Mouse (Mus musculus): ENCODE data around the gene Rgs13.

Rgs13 gene

GRCm38 (mm10) chr1:144177166-144177565, at the start of gene Rgs13:
Gene Rgs13, minus strand, starts transcription at chr1:144177372.
- no peak for DNase-seq (ENCODE audit: low spot score)

DNA sequence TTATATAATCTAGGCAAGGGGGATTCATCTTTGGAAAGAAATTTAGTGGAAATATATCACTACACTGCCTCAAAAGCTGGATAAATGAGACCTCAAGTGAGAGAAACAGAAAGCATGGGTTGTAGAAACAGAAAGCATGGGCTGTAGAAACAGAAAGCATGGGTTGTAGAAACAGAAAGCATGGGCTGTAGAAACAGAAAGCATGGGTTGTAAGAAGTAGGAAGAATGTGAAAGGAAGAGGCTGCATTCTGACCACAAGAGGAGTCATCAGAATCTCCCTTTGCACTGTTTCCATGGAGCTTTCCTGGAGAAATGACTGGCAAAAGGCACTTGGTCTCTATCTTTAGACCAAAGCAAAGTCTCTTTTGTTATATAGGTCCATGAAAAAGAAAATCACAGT, 38.1 kb upstream of the Rgs13 start:
- no peak for DNase-seq (ENCODE audit: low spot score)

DNA sequence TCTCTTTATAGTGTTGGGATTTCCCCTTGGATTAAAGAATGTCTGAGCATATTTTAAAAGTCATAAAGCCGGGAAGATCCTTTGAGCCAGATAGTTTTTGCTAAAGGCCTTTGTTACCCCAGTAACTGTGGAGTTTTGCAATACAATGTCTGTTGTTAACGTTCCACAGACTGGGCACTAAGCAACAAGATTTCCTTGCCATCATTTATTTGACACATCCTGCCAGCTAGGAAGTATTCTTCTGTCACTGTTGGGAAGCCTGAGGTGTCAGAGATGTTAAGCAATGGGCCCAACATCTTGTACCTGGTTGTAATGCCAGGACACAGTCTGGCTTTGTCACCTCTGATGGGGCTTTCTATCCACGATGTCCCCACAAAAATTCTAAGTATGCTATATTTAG, 33.7 kb upstream of the Rgs13 start:
- DNase-seq (ENCODE audit: low spot score), result no peak

DNA sequence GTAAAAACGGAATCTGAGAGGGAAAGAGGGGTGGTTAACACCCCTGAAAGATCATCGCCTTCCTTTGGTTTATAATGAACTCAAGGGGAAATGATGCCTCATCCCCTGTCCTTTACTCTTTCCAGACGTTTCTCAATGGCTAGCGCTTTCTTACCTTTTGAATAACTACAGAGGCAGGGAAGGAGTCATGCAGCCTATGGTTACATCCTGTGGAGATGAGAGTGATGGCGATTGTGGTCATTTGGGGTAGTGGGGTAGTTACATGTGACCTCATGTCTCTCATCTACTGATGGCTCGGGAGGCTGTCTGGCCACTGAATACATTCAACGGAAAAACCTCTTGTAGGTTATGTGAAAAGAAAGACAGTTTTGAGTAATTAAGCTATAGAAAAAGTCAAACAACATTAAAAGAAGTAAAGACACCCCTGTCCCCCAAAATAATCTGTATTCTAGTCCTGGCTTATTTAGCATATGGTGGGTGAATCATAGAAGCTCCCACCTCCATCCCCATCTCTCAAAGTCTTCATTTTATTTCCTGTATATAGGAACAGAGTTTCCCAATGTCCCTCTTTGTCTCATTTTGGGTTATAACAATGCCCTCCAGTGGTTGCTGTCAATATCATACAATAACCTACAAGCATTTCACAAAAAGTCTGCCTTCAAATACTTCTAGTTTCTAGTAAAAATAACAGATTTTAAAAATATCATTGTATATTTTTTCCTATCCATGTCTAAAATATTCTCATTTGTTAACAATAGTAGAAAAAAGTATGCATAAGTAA, 29.3 kb upstream of the Rgs13 start:
- DNase-seq (ENCODE audit: low spot score), result no peak

DNA sequence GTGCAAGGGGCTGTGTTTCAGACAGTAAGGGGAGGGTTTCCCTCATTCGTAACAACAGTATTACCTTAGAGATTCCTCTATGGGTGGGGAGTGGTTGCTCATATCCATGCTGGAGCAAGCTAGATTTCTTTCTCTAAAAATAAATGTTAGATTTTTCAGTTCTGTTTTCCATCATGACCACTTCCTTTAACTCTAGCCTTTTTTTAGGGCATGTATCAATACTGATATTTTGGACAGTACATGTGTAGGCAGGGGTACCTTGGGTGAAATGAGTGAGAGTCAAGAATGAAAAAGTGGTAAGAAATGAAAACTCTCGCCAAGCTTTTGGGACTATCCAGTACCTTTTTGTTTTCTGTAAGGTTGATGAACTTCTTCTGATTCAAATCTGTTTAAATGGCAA, 27.6 kb upstream of the Rgs13 start:
- no peak for DNase-seq (ENCODE audit: low spot score)

- DNase-seq (ENCODE audit: low spot score), result no peak
Measured at GRCm38 (mm10) chr1:144202939-144203338, 25.8 kb upstream of the Rgs13 start.

DNA sequence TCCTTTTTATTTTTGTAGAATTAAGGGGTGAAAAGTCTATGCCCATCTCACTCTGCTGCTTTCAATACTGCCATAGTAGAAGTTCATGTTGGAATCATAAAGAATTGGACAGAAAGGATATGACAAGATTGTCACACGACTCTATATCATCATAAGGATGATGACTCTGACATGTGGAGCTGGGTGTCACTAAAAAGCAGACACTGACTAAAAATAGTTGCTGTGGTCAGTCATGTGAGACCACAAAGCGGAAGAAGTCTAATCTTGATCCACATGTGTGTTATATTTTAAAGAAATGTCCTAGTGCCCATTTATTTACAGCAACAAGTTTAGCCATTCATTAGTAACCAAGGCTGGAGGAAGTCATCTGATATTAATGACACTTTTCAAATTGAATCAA, 23.3 kb upstream of the Rgs13 start:
- DNase-seq (ENCODE audit: low spot score), result no peak

DNA sequence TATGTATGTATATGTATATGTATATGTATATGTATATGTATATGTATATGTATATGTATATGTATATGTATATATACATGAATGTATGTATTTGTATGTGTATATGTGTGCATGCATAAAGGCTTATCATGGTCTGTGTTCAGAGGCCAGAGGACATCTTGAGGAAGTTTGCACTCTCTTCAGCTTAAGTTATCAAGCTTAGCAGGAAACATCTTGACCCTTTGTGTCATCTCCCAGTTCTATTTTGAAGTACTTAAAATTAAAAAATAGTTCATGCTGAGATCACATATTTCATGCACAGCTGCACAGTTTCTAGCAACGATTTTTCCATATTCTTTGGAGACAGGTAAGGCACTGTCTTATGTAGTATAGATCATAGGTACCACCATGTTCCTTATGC, 22.4 kb upstream of the Rgs13 start:
- DNase-seq (ENCODE audit: low spot score), result no peak

DNA sequence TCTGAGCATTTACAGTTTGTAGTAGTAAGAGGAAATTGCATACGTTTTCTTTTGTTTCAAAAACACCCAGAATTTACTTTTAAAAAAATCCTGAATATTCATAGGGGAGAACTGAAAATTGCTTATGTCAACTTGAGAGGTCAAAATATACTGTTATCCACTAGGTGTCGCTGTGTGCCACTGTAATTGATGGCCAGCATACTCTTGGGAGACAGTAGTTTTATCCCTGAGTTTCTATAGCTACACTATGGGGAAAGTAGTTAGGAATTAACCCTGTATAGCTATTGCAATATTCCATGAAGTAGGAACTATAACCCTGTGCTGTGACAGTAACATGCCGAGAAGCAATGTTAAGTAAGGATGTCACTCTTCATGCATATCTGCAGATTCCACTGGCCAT, 20.5 kb upstream of the Rgs13 start:
- DNase-seq (ENCODE audit: low spot score), result peak; percentile 5

DNA sequence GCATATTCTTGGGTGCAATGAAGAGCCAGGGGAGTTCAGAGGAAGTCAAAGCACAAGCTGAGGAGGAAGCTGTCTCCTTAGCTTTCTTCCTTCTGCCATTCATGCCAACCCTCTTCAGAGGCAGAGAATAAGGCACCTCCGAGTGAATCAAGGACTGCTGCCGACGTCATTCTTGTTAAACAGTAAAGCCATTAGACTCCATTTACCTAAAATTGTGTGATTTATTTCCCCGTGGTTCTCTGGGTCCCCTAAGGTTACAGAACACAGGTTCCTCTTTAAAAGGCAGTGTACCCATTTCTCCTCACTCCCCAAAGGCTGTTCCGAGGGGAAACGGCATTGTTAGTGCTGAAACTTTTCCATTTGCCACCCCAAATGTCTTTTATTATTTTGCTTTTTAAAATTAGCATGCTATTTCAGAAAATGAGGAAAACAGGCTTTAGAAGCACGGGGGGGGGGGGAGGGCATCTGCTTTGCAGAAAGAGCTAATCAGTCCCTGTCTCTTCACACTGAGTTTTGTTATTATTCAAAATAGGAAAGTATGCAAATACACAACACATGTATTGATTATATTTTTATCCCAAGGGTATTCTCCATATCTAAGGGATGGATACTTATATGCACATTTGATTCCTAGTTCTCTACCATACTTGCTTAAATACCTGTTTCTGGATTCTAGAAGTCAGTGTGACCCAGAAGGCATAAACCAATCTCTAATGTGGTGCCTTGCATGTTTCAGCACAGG, 9.7 kb upstream of the Rgs13 start:
- DNase-seq (ENCODE audit: low spot score), result no peak

DNA sequence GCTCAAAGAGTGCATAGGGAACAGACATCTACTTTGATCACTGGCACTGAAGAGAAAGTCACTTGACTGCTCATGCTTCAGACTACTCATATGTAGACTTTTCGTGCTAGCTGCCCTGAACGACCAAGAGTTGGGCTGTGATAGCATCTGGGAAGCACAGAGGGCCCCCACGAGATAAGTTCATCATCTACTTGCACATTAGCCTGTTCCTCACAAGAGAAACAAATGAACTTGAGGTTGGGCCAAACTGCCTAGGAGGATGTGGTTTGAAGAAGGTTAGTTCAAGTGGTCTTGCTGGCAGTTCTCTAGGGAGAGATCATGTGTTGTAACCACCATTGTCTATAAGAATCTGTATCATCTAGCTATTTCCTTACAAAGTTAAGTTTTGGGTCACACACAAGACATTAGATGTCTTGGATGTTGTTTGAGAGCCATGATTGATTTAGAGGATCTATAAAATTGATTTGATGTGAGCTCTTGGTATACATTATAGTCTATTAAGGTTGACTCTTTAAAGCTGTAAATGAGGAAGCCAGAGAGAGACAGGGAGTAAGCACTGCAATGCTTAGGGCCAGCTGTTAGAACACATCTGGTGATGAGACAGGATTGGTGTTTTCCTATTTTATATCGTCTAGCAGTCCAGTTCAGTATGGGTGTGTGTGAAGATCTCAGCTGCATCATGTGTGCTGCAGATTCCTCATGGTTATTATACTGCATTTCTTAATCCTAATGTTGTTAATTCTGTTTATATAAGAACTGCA, 8.0 kb upstream of the Rgs13 start:
- DNase-seq (ENCODE audit: low spot score), result no peak

DNA sequence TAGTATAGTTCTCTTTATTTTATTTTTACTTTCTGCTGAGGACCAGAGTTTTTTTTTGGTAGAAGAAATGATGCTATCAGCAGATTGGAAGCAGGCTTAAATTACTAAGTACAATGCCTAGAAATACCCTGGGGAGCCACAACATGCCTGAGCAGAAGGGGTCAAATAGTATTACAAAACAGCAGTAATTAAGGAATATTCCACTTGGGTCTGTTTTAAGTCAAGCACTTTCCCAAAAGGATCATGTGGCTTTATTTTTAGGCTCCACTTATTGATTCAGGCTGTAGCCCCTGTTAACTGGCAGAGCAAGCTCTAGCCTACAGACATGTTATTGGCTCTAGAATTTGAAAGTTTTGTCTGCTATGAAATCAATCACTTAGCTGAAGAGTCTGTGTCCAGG, 6.5 kb upstream of the Rgs13 start:
- no peak for DNase-seq (ENCODE audit: low spot score)

DNA sequence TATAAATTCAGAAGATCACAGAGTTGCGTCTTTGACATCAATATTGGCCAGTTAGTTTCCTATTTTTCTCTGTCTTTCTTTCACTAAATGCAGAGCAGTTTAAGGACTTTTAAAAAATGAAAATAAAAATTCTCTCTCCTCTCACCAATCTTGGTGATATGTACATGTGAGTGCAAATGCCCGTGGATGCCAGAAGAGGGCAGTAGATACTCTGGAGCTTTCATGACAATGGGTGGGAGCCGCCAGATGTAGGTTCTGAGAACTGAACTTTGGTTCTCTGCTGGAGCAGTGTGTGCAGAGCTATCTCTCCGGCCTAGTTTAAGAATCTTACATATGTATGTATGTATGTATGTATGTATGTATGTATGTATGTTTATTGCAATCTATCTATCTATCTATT, 2.4 kb upstream of the Rgs13 start:
- DNase-seq (ENCODE audit: low spot score), result no peak

DNA sequence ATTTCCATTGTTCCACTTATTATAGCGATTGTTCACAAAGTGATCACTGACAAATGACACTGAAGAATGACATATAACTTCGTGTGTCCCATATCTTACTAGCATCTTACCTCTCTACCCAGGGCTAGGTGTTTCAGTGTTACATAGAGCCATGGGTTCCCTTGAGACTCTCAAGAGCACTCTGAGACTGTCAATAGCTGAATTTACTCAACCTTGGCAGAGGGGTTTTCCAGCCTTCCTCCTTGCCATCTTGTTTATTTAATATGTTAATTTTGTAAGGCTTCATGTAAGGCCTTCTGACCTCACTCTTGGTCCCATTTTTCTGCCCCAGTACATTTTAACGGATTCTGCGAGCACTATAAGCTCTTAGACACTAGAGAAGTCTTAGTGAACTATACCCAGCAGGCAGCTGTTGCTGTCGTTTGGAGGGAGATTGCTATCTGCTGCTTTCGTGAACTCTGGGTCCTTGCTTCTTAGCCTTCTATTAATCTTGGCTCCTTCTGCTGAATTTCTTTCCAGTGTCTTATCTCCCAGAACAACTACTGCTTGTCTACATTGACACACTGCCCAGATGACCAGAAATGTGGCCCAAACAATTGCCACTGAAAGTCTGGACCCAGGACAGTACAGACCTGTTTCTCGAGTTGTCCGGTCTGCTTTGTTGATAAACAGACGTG, 1.2 kb upstream of the Rgs13 start:
- peak; percentile 4 for DNase-seq (ENCODE audit: low spot score)

GRCm38 (mm10) chr1:144177620-144178019, 448 bp upstream of the Rgs13 start:
- DNase-seq (ENCODE audit: low spot score), result no peak

- no peak for DNase-seq (ENCODE audit: low spot score)
Measured at GRCm38 (mm10) chr1:144174760-144175159, 2.4 kb downstream of the Rgs13 start.

DNA sequence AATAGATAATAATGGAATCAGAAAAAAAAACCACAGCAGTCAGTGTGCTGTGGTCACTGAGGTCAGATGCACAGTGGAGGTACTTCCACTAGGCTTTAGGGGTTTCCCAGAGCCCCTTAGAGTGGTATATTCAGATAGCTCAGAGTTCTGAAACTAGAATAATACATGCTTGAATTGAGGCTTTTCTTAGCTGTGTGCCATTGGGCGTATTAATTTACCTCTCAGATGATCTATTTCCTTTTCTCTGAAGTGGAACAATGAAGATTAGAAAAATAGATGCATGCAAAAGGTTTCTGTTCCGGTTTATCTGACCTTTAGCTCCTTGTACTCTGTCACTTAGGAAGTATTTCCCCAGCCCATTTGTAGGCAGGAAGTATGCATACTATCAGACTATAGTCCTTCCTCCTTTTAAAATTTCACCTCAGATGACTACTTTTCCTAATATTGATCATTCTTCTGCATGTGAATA, 3.6 kb downstream of the Rgs13 start:
- DNase-seq (ENCODE audit: low spot score), result no peak

GRCm38 (mm10) chr1:144168921-144169320, 8.3 kb downstream of the Rgs13 start:
- DNase-seq (ENCODE audit: low spot score), result no peak

DNA sequence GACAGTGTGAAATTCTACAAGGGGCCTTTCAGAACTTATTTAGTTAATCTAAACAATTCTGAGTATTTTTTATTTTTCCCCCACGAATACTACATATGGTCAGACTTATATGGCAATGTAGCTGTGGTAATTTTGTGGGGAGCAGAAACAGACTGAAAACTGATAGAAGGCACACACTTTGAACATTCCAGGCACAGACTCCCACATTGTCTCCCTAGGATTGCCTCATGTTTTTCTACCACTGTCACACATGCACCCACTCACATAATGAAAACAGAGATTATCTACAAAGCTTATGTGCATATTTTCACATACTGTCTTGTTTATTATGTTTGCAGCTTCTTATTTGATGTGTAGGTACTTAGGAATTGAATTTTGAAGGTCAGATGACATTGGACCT, 9.4 kb downstream of the Rgs13 start:
- DNase-seq (ENCODE audit: low spot score), result no peak

DNA sequence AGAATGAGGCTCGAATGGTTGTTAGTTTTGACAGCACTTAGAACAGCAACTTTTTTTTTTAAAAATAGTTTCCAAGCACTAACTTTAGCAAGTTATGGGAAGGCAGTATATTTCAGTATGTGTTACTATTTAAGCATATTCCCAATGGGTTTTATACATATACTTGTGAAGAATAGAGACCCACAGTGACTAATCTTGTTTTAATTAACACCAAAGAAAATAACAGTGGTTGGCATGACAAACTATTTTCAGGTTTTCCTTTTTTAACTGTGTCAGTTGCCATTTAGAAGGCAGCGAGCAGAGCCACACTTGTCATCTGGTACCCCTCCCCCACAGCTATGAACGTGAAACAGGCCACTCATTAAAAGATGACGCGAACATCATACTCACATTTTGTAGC, 10.3 kb downstream of the Rgs13 start:
- no peak for DNase-seq (ENCODE audit: low spot score)

GRCm38 (mm10) chr1:144166275-144166674, 10.9 kb downstream of the Rgs13 start:
- DNase-seq (ENCODE audit: low spot score), result no peak

DNA sequence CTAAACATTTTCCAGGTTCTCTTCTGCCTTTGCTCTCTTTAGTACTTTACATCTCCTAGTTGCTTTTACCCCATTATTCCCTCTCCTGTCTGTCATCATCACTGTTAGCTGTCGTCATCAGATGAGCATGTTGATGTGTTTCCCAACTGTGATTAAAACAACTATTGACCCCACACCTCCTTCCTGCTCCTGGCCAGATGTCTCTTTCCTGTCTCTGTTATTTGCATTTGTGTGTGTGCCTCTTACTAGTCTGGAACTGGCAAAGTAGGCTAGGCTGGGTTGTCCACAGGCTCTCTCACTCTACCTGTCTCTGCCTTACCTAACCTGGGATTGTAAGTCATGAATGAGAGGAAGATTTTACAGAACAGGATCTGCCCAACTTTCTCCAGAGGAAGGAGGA, 24.6 kb downstream of the Rgs13 start:
- no peak for DNase-seq (ENCODE audit: low spot score)

Data from testis, postnatal 14 days (tissue).